Mouse (Mus musculus) lung, embryonic 16.5 days (tissue): ENCODE data around the gene Clasp2. TPM values are rescaled to one million over a fixed set of nuclear protein-coding genes. Genes with fewer than 3 reads are reported as not detected.
"Not testable (repeated sequence)": the region's sequence is repeated elsewhere in the genome, so short reads cannot be mapped to it uniquely, and the experiment has no call there.

ENCODE experiments used
- ATAC-seq: fragments of 200-750 bp; cut with Nextera tagmentation; 2 replicates; pipeline ENCODE4 v1.8.0; 2017; ENCODE audit warnings: low read depth, mild to moderate bottlenecking, moderate library complexity
- H3K27ac ChIP-seq: fragments of 300-500 bp; sonication (generic); 2 replicates; pipeline ENCODE4 v1.5.1; 2014; ENCODE audit warnings: mild to moderate bottlenecking, control low read depth, low read length
- H3K27me3 ChIP-seq: fragments of 300-500 bp; sonication (generic); 2 replicates; pipeline ENCODE4 v1.6.1; 2014; ENCODE audit warnings: low read depth, low read length, mixed read lengths; ENCODE audit not compliant: control insufficient read depth, insufficient read depth
- H3K36me3 ChIP-seq: fragments of 300-500 bp; sonication (generic); 2 replicates; pipeline ENCODE4 v1.6.1; 2014; ENCODE audit warnings: low read length; ENCODE audit not compliant: control insufficient read depth, insufficient read depth
- H3K4me1 ChIP-seq: fragments of 300-500 bp; sonication (generic); replicated peaks from 2 replicates; pipeline ENCODE4 v1.6.1; 2014; ENCODE audit warnings: low read length, mixed read lengths; ENCODE audit not compliant: control insufficient read depth, insufficient read depth
- H3K4me2 ChIP-seq: fragments of 300-500 bp; sonication (generic); 2 replicates; pipeline ENCODE4 v1.6.1; 2014; ENCODE audit warnings: low read depth, low read length, control low read depth
- H3K4me3 ChIP-seq: fragments of 300-500 bp; sonication (generic); 2 replicates; pipeline ENCODE4 v1.5.1; 2014; ENCODE audit warnings: mild to moderate bottlenecking, low read length, control low read depth
- H3K9ac ChIP-seq: fragments of 300-500 bp; sonication (generic); 2 replicates; pipeline ENCODE4 v1.6.1; 2014; ENCODE audit warnings: low read length, control low read depth
- H3K9me3 ChIP-seq: fragments of 300-500 bp; sonication (generic); 2 replicates; pipeline ENCODE4 v1.6.1; 2016; ENCODE audit warnings: low read length; ENCODE audit not compliant: control insufficient read depth
- WGBS: fragments of 180-500 bp; shearing (Covaris S2); extraction: QIAGEN DNeasy Blood & Tissue Kit; methylation state at CpG from one replicate; pipeline ENCODE4 v1.1.7; 2014; 5-methylcytosine and 5-hydroxymethylcytosine counted together
- polyA plus RNA-seq: library from polyadenylated mRNA; unstranded; fragments of >200 nt; fragmentation: Nextera tagmentation; extraction: Ambion mirVana; gene quantifications from 2 replicates; pipeline ENCODE4 v1.2.1, GENCODE M21; 2015

The Clasp2 gene
- polyA plus RNA-seq, 1 experiment from 2014 or later = 24.4 TPM

DNA sequence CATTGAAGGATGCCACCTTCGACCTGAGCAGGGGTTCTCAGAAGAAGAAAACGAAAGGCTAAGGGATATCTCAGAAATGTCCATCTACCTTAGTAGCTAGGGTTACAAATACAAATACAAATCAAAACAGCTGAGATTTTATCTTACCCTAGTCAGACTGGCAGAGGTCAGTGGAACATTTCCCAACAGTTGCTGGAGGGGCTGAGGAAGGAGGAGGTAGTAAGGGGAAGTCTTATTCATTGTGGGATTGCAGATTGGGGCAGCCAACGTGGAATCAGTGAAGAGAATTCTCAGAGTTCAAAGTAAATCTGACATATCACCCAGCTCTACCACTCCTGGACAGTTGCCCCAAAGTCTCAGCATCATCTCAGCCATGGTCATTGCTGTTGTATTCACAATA lies 39.6 kb downstream of the Clasp2 start:
- H3K4me1 ChIP-seq = no peaks in the 10 kb centered on the region
- H3K9me3 ChIP-seq = no peaks in the 10 kb centered on the region
- no peak overlapping the region for H3K9ac ChIP-seq
- WGBS = 80% methylated on average over 3 of the region's 3 CpGs
- H3K4me2 ChIP-seq = no peak overlapping the region
- H3K27me3 ChIP-seq = no peaks in the 10 kb centered on the region
- no peak overlapping the region for H3K27ac ChIP-seq
- ATAC-seq = no peak
- H3K4me3 ChIP-seq = no peak overlapping the region
- no peaks in the 10 kb centered on the region for H3K36me3 ChIP-seq

- no peak for ATAC-seq
- Histone ChIP-seq H3K4me2 (no peak overlapping the region), H3K9ac (no peak overlapping the region), H3K4me1 (no peaks in the 10 kb centered on the region), H3K27ac (no peak overlapping the region), H3K9me3 (no peaks in the 10 kb centered on the region), H3K4me3 (no peak overlapping the region), H3K36me3 (no peaks in the 10 kb centered on the region; the same call in 1 of the 2 replicates), H3K27me3 (no peaks in the 10 kb centered on the region)
- 42% methylated on average over 4 of the region's 4 CpGs for WGBS
These were observed 41.2 kb downstream of the Clasp2 start for GRCm38 (mm10) chr9:113782362-113783005.

- WGBS = 40% methylated on average over 5 of the region's 5 CpGs
- ATAC-seq = no peak
- H3K4me2 ChIP-seq = no peak overlapping the region
These were observed 42.4 kb downstream of the Clasp2 start for GRCm38 (mm10) chr9:113783674-113784073.

GRCm38 (mm10) chr9:113789283-113789682 lies 48.0 kb downstream of the Clasp2 start:
- H3K4me2 ChIP-seq, H3K36me3 ChIP-seq, ATAC-seq, H3K27ac ChIP-seq, H3K9me3 ChIP-seq, H3K4me3 ChIP-seq, H3K27me3 ChIP-seq, H3K9ac ChIP-seq: not testable (repeated sequence)
- H3K4me1 ChIP-seq = peaks cover 15% of the 10 kb centered on the region
- WGBS = 46% methylated on average over 4 of the region's 6 CpGs

More at GRCm38 (mm10) chr9:113783674-113784073, 42.4 kb downstream of the Clasp2 start:
- no peaks in the 10 kb centered on the region for H3K4me1 ChIP-seq
- H3K4me3 ChIP-seq = no peak overlapping the region
- H3K9ac ChIP-seq = no peak overlapping the region
- no peaks in the 10 kb centered on the region for H3K27me3 ChIP-seq
- no peak overlapping the region for H3K27ac ChIP-seq
- H3K9me3 ChIP-seq = no peaks in the 10 kb centered on the region
- H3K36me3 ChIP-seq = peaks cover 2% of the 10 kb centered on the region; the same call in 1 of the 2 replicates

DNA sequence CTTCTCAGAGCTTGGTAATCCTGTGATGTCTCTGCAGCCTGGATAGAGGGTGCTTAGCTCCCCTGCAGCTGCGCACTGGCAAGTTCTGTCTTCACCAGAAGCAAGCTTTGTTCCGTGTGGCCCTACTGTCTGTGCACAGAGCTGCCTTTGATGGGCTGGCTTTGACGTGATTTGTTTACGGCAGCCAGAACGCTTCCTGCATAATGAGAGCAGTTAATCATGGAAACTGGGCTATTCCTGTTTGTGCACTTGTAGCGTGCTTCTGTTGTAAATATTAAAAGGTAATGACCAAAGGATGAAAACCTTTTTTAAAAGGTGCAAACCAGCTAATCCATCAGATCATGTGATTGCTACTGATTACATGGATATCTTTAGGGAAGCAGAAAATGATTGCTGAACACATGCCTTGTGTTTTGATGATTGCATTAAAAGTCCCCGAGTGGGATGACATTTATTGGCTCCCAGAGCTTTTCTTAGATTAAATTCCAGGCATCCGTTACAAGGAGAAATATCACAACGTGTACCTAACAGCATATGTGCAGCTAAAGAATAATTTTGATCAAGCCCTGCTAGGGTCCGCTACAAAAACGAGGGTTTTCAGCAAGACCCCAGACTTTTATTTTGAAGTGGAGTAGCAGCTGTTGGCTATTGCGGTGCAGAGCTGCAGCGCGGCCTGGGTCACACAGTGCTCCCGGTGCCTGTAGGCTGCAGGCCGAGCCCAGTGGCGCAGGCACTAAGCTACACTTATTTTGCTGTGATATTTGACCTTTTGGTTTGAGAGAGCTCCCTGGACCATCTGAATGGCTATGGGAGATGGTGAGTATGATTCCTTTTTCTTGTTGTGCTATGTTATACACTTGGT lies 51.6 kb downstream of the Clasp2 start:
- 7% methylated on average over 17 of the region's 17 CpGs for WGBS
- H3K9ac ChIP-seq = peak overlapping the region; percentile 54

GRCm38 (mm10) chr9:113793513-113793905 lies 52.2 kb downstream of the Clasp2 start:
- no peak for ATAC-seq
- no peaks in the 10 kb centered on the region for H3K36me3 ChIP-seq
- peak overlapping the region; percentile 87; the same call in 1 of the 2 replicates for H3K27ac ChIP-seq
- no peaks in the 10 kb centered on the region for H3K27me3 ChIP-seq
- peak overlapping the region; percentile 54 for H3K9ac ChIP-seq
- peaks cover 15% of the 10 kb centered on the region for H3K4me1 ChIP-seq
- H3K9me3 ChIP-seq = no peaks in the 10 kb centered on the region
- peak overlapping the region; percentile 46 for H3K4me2 ChIP-seq
- peak overlapping the region; percentile 49 for H3K4me3 ChIP-seq
- 52% methylated on average over 3 of the region's 3 CpGs for WGBS

More for the DNA sequence above, 51.6 kb downstream of the Clasp2 start:
- no peaks in the 10 kb centered on the region for H3K36me3 ChIP-seq
- peaks cover 15% of the 10 kb centered on the region for H3K4me1 ChIP-seq
- H3K27ac ChIP-seq = peak overlapping the region; percentile 87
- H3K27me3 ChIP-seq = no peaks in the 10 kb centered on the region
- peak overlapping the region; percentile 46 for H3K4me2 ChIP-seq
- peak overlapping the region; percentile 49 for H3K4me3 ChIP-seq
- H3K9me3 ChIP-seq = no peaks in the 10 kb centered on the region
- ATAC-seq = peak; percentile 96

GRCm38 (mm10) chr9:113793966-113794365 lies 52.7 kb downstream of the Clasp2 start:
- no peaks in the 10 kb centered on the region for H3K9me3 ChIP-seq
- H3K36me3 ChIP-seq = no peaks in the 10 kb centered on the region
- H3K4me3 ChIP-seq = no peak overlapping the region
- peaks cover 15% of the 10 kb centered on the region for H3K4me1 ChIP-seq
- 83% methylated on average over 2 of the region's 2 CpGs for WGBS
- ATAC-seq = no peak
- H3K27ac ChIP-seq = no peak overlapping the region
- H3K27me3 ChIP-seq = no peaks in the 10 kb centered on the region
- H3K9ac ChIP-seq = no peak overlapping the region
- no peak overlapping the region for H3K4me2 ChIP-seq

DNA sequence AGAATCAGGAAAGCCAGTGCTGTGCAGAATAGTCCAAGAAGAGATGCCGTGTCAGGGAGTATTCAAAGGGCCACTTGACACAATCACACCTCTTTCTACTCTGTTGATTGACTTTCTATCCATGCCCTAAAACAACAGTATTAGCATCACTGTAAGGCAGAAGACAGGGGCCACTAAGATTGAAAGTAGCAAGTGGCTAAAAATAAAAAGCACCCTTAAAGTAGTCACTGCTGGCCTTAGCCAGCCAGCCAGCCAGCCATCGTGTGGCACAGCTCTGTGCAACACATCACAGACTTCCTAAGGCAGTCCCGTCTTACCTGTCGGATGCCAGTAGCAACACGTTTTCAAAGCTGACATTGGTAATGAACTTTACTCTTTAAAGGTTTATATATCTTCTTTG lies 55.9 kb downstream of the Clasp2 start:
- peaks cover 9% of the 10 kb centered on the region for H3K4me1 ChIP-seq
- 83% methylated on average over 5 of the region's 5 CpGs for WGBS
- ATAC-seq = no peak
- H3K4me3 ChIP-seq = no peak overlapping the region
- no peak overlapping the region for H3K9ac ChIP-seq
- H3K36me3 ChIP-seq = no peaks in the 10 kb centered on the region
- H3K9me3 ChIP-seq = no peaks in the 10 kb centered on the region
- H3K27ac ChIP-seq = no peak overlapping the region
- H3K27me3 ChIP-seq = no peaks in the 10 kb centered on the region
- H3K4me2 ChIP-seq = no peak overlapping the region

GRCm38 (mm10) chr9:113800671-113801070 lies 59.4 kb downstream of the Clasp2 start:
- Histone ChIP-seq H3K27ac (no peak overlapping the region), H3K36me3 (no peaks in the 10 kb centered on the region), H3K4me1 (no peaks in the 10 kb centered on the region), H3K9me3 (no peaks in the 10 kb centered on the region), H3K4me3 (no peak overlapping the region), H3K27me3 (no peaks in the 10 kb centered on the region), H3K4me2 (no peak overlapping the region), H3K9ac (no peak overlapping the region)
- ATAC-seq = no peak
- WGBS = 93% methylated on average over 3 of the region's 3 CpGs
